Mouse (Mus musculus): Measurements from ENCODE around the gene Ptrh2. TPM values are rescaled to one million over a fixed set of nuclear protein-coding genes. Genes with fewer than 3 reads are reported as not detected.

Gene Ptrh2
- polyA plus RNA-seq, 1 experiment: 8.0 TPM

- H3K27ac ChIP-seq (ENCODE audit: insufficient read depth, low read length): no peak overlapping the region
- H3K4me1 ChIP-seq (ENCODE audit: control insufficient read depth, insufficient read depth, low read length): no peaks in the 10 kb centered on the region
- no peak overlapping the region for H3K4me3 ChIP-seq (ENCODE audit: insufficient read depth, low read length)
- TF ChIP-seq POLR2A (IDR thresholded peaks at IDR 0.05; ENCODE audit: extremely low read depth, insufficient read depth, low read length) (no peak), CTCF (IDR thresholded peaks at IDR 0.05; ENCODE audit: extremely low read depth, insufficient read depth, low read length) (no peak)
Observed at GRCm38 (mm10) chr11:86717306-86718065, 33.7 kb downstream of the Ptrh2 start.

GRCm38 (mm10) chr11:86718369-86718768 lies 34.6 kb downstream of the Ptrh2 start:
- no peaks in the 10 kb centered on the region for H3K4me1 ChIP-seq (ENCODE audit: control insufficient read depth, insufficient read depth, low read length)
- no peak overlapping the region for H3K27ac ChIP-seq (ENCODE audit: insufficient read depth, low read length)
- no peak overlapping the region for H3K4me3 ChIP-seq (ENCODE audit: insufficient read depth, low read length)
- TF ChIP-seq POLR2A (IDR thresholded peaks at IDR 0.05; ENCODE audit: extremely low read depth, insufficient read depth, low read length): no peak
- TF ChIP-seq CTCF (IDR thresholded peaks at IDR 0.05; ENCODE audit: extremely low read depth, insufficient read depth, low read length): no peak

- Histone ChIP-seq H3K4me1 (ENCODE audit: control insufficient read depth, insufficient read depth, low read length) (no peaks in the 10 kb centered on the region), H3K27ac (ENCODE audit: insufficient read depth, low read length) (no peak overlapping the region), H3K4me3 (ENCODE audit: insufficient read depth, low read length) (no peak overlapping the region)
- TF ChIP-seq POLR2A (IDR thresholded peaks at IDR 0.05; ENCODE audit: extremely low read depth, insufficient read depth, low read length) (no peak), CTCF (IDR thresholded peaks at IDR 0.05; ENCODE audit: extremely low read depth, insufficient read depth, low read length) (no peak)
Observed at GRCm38 (mm10) chr11:86719390-86719789, 35.6 kb downstream of the Ptrh2 start.

- no peak for TF ChIP-seq POLR2A (IDR thresholded peaks at IDR 0.05; ENCODE audit: extremely low read depth, insufficient read depth, low read length)
- no peak for TF ChIP-seq CTCF (IDR thresholded peaks at IDR 0.05; ENCODE audit: extremely low read depth, insufficient read depth, low read length)
- Histone ChIP-seq H3K27ac (ENCODE audit: insufficient read depth, low read length) (no peak overlapping the region), H3K4me3 (ENCODE audit: insufficient read depth, low read length) (no peak overlapping the region)
Observed at GRCm38 (mm10) chr11:86724004-86724403, 40.2 kb downstream of the Ptrh2 start.

GRCm38 (mm10) chr11:86724982-86725381 lies 41.2 kb downstream of the Ptrh2 start:
- no peaks in the 10 kb centered on the region for H3K4me1 ChIP-seq (ENCODE audit: control insufficient read depth, insufficient read depth, low read length)
- no peak overlapping the region for H3K4me3 ChIP-seq (ENCODE audit: insufficient read depth, low read length)
- no peak overlapping the region for H3K27ac ChIP-seq (ENCODE audit: insufficient read depth, low read length)
- TF ChIP-seq CTCF (IDR thresholded peaks at IDR 0.05; ENCODE audit: extremely low read depth, insufficient read depth, low read length): no peak
- no peak for TF ChIP-seq POLR2A (IDR thresholded peaks at IDR 0.05; ENCODE audit: extremely low read depth, insufficient read depth, low read length)

More at GRCm38 (mm10) chr11:86724004-86724403, 40.2 kb downstream of the Ptrh2 start:
- H3K4me1 ChIP-seq (ENCODE audit: control insufficient read depth, insufficient read depth, low read length): no peaks in the 10 kb centered on the region

- TF ChIP-seq POLR2A (IDR thresholded peaks at IDR 0.05; ENCODE audit: extremely low read depth, insufficient read depth, low read length) (no peak), CTCF (IDR thresholded peaks at IDR 0.05; ENCODE audit: extremely low read depth, insufficient read depth, low read length) (no peak)
- no peak overlapping the region for H3K4me3 ChIP-seq (ENCODE audit: insufficient read depth, low read length)
- no peaks in the 10 kb centered on the region for H3K4me1 ChIP-seq (ENCODE audit: control insufficient read depth, insufficient read depth, low read length)
- H3K27ac ChIP-seq (ENCODE audit: insufficient read depth, low read length): no peak overlapping the region
Observed at GRCm38 (mm10) chr11:86725607-86726006, 41.8 kb downstream of the Ptrh2 start.

GRCm38 (mm10) chr11:86731443-86731842 lies 47.7 kb downstream of the Ptrh2 start:
- Histone ChIP-seq H3K4me3 (ENCODE audit: insufficient read depth, low read length) (no peak overlapping the region), H3K27ac (ENCODE audit: insufficient read depth, low read length) (no peak overlapping the region), H3K4me1 (ENCODE audit: control insufficient read depth, insufficient read depth, low read length) (peaks cover 6% of the 10 kb centered on the region)
- TF ChIP-seq CTCF (IDR thresholded peaks at IDR 0.05; ENCODE audit: extremely low read depth, insufficient read depth, low read length) (no peak), POLR2A (IDR thresholded peaks at IDR 0.05; ENCODE audit: extremely low read depth, insufficient read depth, low read length) (no peak)

- H3K4me1 ChIP-seq (ENCODE audit: control insufficient read depth, insufficient read depth, low read length): peaks cover 6% of the 10 kb centered on the region
- H3K4me3 ChIP-seq (ENCODE audit: insufficient read depth, low read length): no peak overlapping the region
- peak overlapping the region; percentile 48 for H3K27ac ChIP-seq (ENCODE audit: insufficient read depth, low read length)
- TF ChIP-seq POLR2A (IDR thresholded peaks at IDR 0.05; ENCODE audit: extremely low read depth, insufficient read depth, low read length) (no peak), CTCF (IDR thresholded peaks at IDR 0.05; ENCODE audit: extremely low read depth, insufficient read depth, low read length) (no peak)
Observed at GRCm38 (mm10) chr11:86734241-86734939, 50.6 kb downstream of the Ptrh2 start.

- TF ChIP-seq CTCF (IDR thresholded peaks at IDR 0.05; ENCODE audit: extremely low read depth, insufficient read depth, low read length) (no peak), POLR2A (IDR thresholded peaks at IDR 0.05; ENCODE audit: extremely low read depth, insufficient read depth, low read length) (no peak)
- Histone ChIP-seq H3K27ac (ENCODE audit: insufficient read depth, low read length) (no peak overlapping the region), H3K4me3 (ENCODE audit: insufficient read depth, low read length) (no peak overlapping the region), H3K4me1 (ENCODE audit: control insufficient read depth, insufficient read depth, low read length) (peaks cover 6% of the 10 kb centered on the region)
Observed at GRCm38 (mm10) chr11:86734993-86735392, 51.2 kb downstream of the Ptrh2 start.

Data from cortical plate, adult 2 months (tissue).